In the genomic region with DNA sequence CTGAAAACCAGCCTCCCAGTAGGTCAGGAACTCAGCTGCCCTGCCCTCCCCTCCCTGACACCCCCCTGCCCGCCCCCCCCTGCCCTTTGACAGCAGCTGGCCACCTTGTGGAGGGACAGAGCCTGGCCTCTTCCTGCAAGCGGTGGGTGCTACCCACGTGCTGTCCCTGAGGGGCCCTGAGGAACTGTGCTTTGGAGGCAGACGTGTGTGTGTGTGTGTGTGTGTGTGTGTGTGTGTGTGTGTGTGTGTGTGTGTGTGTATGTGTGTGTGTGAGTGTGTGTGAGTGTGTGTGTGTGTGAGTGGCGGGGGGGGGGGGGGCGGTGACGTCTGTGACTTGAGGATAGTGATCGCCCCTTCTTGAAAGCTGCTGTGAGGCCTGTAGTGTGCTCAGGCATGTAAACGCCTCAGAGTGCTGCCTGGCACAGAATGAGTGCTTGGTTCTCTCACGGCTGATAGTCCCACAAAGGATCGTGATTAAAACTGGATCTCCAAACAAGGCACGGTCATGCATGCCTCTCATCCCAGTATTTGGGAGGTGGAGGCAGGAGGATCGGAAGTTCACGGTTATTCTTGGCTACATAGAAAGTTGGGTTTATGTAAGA, we compare ENCODE assay signal across 19 mouse cellular contexts. TPM values are rescaled to one million over a fixed set of nuclear protein-coding genes. Genes with fewer than 3 reads are reported as not detected.
A peak's percentile ranks its signal among the peaks of the same experiment; 100 is the strongest.
DNase-seq lines count a peak whose midpoint lies in the region; ATAC-seq lines count a peak whose summit lies in the region.
"Had no signal": no experiment of that assay in that cellular context is flagged by ENCODE, and none has a peak within 500 bp of the region (broad histone marks: within the 10 kb centered on the region; RNA-seq: fewer than 3 reads in every experiment).

No protein-coding gene starts in this region.

- H3K9me3 ChIP-seq in forebrain, embryonic 12.5 days: no peaks in the 10 kb centered on the region
- no peaks in the 10 kb centered on the region for H3K9me3 ChIP-seq in forebrain, embryonic 11.5 days (ENCODE audit: control insufficient read depth, low read length)
- H3K9me3 ChIP-seq in forebrain, embryonic 16.5 days (ENCODE audit: control insufficient read depth, low read length): no peaks in the 10 kb centered on the region
- H3K9me3 ChIP-seq in hindbrain, embryonic 16.5 days (ENCODE audit: control insufficient read depth, low read length): no peaks in the 10 kb centered on the region
- H3K9me3 ChIP-seq in neural tube, embryonic 13.5 days: no peaks in the 10 kb centered on the region
- H3K9me3 ChIP-seq: limb, embryonic 12.5 days; liver, embryonic 13.5 days; lung, embryonic 15.5 days; stomach, embryonic 15.5 days had no signal

- H3K9ac ChIP-seq in forebrain, embryonic 12.5 days: no peak overlapping the region
- no peak overlapping the region for H3K9ac ChIP-seq in forebrain, embryonic 11.5 days (ENCODE audit: low read length)
- no peak overlapping the region for H3K9ac ChIP-seq in forebrain, embryonic 16.5 days (replicated peaks; ENCODE audit: low read depth, low read length)
- H3K9ac ChIP-seq in hindbrain, embryonic 16.5 days (ENCODE audit: low read depth, low read length): no peak overlapping the region; the same call in 1 of the 2 replicates
- peak overlapping the region; percentile 43; the same call in 1 of the 2 replicates for H3K9ac ChIP-seq in neural tube, embryonic 13.5 days
- H3K9ac ChIP-seq: heart, embryonic 12.5 days; limb, embryonic 12.5 days; liver, embryonic 13.5 days; lung, embryonic 15.5 days; stomach, embryonic 15.5 days had no signal

- peak overlapping the region; percentile 71; the same call in 1 of the 2 replicates for H3K27ac ChIP-seq in forebrain, embryonic 12.5 days
- no peak overlapping the region for H3K27ac ChIP-seq in forebrain, embryonic 11.5 days (ENCODE audit: low read depth, low read length)
- peak overlapping the region; percentile 69 for H3K27ac ChIP-seq in forebrain, embryonic 16.5 days (ENCODE audit: low read length)
- H3K27ac ChIP-seq in hindbrain, embryonic 16.5 days (ENCODE audit: low read depth, low read length): peak overlapping the region; percentile 89
- H3K27ac ChIP-seq in neural tube, embryonic 13.5 days (replicated peaks): peak overlapping the region; percentile 88
- H3K27ac ChIP-seq: limb, embryonic 12.5 days; liver, embryonic 13.5 days; lung, embryonic 15.5 days; macrophage; stomach, embryonic 15.5 days had no signal

- H3K36me3 ChIP-seq in forebrain, embryonic 12.5 days (replicated peaks): no peaks in the 10 kb centered on the region
- no peaks in the 10 kb centered on the region for H3K36me3 ChIP-seq in forebrain, embryonic 11.5 days (ENCODE audit: control insufficient read depth, insufficient read depth, low read length)
- H3K36me3 ChIP-seq in forebrain, embryonic 16.5 days (ENCODE audit: control insufficient read depth, insufficient read depth): no peaks in the 10 kb centered on the region
- H3K36me3 ChIP-seq in hindbrain, embryonic 16.5 days (ENCODE audit: control insufficient read depth, insufficient read depth, low read length): no peaks in the 10 kb centered on the region
- no peaks in the 10 kb centered on the region for H3K36me3 ChIP-seq in neural tube, embryonic 13.5 days
- H3K36me3 ChIP-seq: heart, embryonic 12.5 days; limb, embryonic 12.5 days; liver, embryonic 13.5 days; lung, embryonic 15.5 days; stomach, embryonic 15.5 days had no signal

- no peak overlapping the region for H3K4me3 ChIP-seq in forebrain, embryonic 12.5 days (replicated peaks)
- no peak overlapping the region for H3K4me3 ChIP-seq in forebrain, embryonic 11.5 days (ENCODE audit: low read depth, low read length)
- no peak overlapping the region for H3K4me3 ChIP-seq in forebrain, embryonic 16.5 days (replicated peaks; ENCODE audit: low read length)
- H3K4me3 ChIP-seq in hindbrain, embryonic 16.5 days (ENCODE audit: low read length): no peak overlapping the region
- no peak overlapping the region for H3K4me3 ChIP-seq in neural tube, embryonic 13.5 days
- H3K4me3 ChIP-seq: heart, embryonic 12.5 days; limb, embryonic 12.5 days; liver, embryonic 13.5 days; lung, embryonic 15.5 days; stomach, embryonic 15.5 days had no signal

- H3K4me2 ChIP-seq in forebrain, embryonic 12.5 days: no peak overlapping the region
- no peak overlapping the region for H3K4me2 ChIP-seq in forebrain, embryonic 11.5 days (ENCODE audit: low read depth, low read length, severe bottlenecking)
- H3K4me2 ChIP-seq in forebrain, embryonic 16.5 days (ENCODE audit: low read length): no peak overlapping the region
- peak overlapping the region; percentile 25; the same call in 1 of the 2 replicates for H3K4me2 ChIP-seq in hindbrain, embryonic 16.5 days (ENCODE audit: low read length)
- no peak overlapping the region for H3K4me2 ChIP-seq in neural tube, embryonic 13.5 days
- H3K4me2 ChIP-seq: heart, embryonic 12.5 days; limb, embryonic 12.5 days; liver, embryonic 13.5 days; lung, embryonic 15.5 days; stomach, embryonic 15.5 days had no signal

- no peak for ATAC-seq in forebrain, embryonic 12.5 days (ENCODE audit: low FRiP score)
- no peak for ATAC-seq in forebrain, embryonic 11.5 days (replicated peaks; ENCODE audit: low FRiP score)
- no peak for ATAC-seq in forebrain, embryonic 16.5 days
- ATAC-seq in hindbrain, embryonic 16.5 days: peak; percentile 59
- peak; percentile 71 for ATAC-seq in neural tube, embryonic 13.5 days (ENCODE audit: low read depth)

- no peaks in the 10 kb centered on the region; the same call in 1 of the 2 replicates for H3K4me1 ChIP-seq in forebrain, embryonic 12.5 days
- H3K4me1 ChIP-seq in forebrain, embryonic 11.5 days (replicated peaks; ENCODE audit: control insufficient read depth, insufficient read depth, low read length): no peaks in the 10 kb centered on the region
- H3K4me1 ChIP-seq in forebrain, embryonic 16.5 days (replicated peaks; ENCODE audit: control insufficient read depth, insufficient read depth, low read length): peaks cover 9% of the 10 kb centered on the region
- H3K4me1 ChIP-seq in hindbrain, embryonic 16.5 days (ENCODE audit: control insufficient read depth, insufficient read depth, low read depth, low read length): peaks cover 5% of the 10 kb centered on the region
- H3K4me1 ChIP-seq in neural tube, embryonic 13.5 days (replicated peaks): peaks cover 15% of the 10 kb centered on the region
- H3K4me1 ChIP-seq: heart, embryonic 12.5 days; limb, embryonic 12.5 days; liver, embryonic 13.5 days; lung, embryonic 15.5 days; stomach, embryonic 15.5 days had no signal

- 82% methylated on average over 9 of the region's 14 CpGs for WGBS in forebrain, embryonic 12.5 days
- WGBS in forebrain, embryonic 11.5 days: 77% methylated on average over 11 of the region's 14 CpGs
- 72% methylated on average over 9 of the region's 14 CpGs for WGBS in forebrain, embryonic 16.5 days
- WGBS in hindbrain, embryonic 16.5 days: 58% methylated on average over 10 of the region's 14 CpGs
- 62% methylated on average over 11 of the region's 14 CpGs for WGBS in neural tube, embryonic 13.5 days

- peaks cover 3% of the 10 kb centered on the region; the same call in 1 of the 2 replicates for H3K27me3 ChIP-seq in forebrain, embryonic 12.5 days
- H3K27me3 ChIP-seq in forebrain, embryonic 11.5 days (ENCODE audit: control insufficient read depth, insufficient read depth, low read length): no peaks in the 10 kb centered on the region
- H3K27me3 ChIP-seq in forebrain, embryonic 16.5 days (replicated peaks; ENCODE audit: control insufficient read depth, insufficient read depth, low read length): no peaks in the 10 kb centered on the region
- H3K27me3 ChIP-seq in hindbrain, embryonic 16.5 days (replicated peaks; ENCODE audit: control insufficient read depth, insufficient read depth, low read length): 0 out of 2 replicates have a peak, but pooled peaks cover 2% of the 10 kb centered on the region
- H3K27me3 ChIP-seq in neural tube, embryonic 13.5 days: no peaks in the 10 kb centered on the region
- H3K27me3 ChIP-seq: heart, embryonic 12.5 days; liver, embryonic 13.5 days; lung, embryonic 15.5 days; stomach, embryonic 15.5 days had no signal

- DNase-seq in forebrain, embryonic 11.5 days (ENCODE audit: low spot score): no peak
- DNase-seq in adrenal gland, postnatal 14 days: no peak
- DNase-seq in retina, postnatal 1 day: no peak
- DNase-seq in natural killer cell, adult 2 months (ENCODE audit: low spot score in 2 of 2): no peak
- DNase-seq: cerebellum, adult 11-12 months; cerebellum, postnatal 36 days; liver, embryonic 13.5 days; right cerebral cortex, adult 18-20 months; thymus, postnatal 14 days had no signal

RNA-seq across cellular contexts. Expression of gene Ddost, which starts 10.5 kb away (rescaled TPM):
- polyA plus RNA-seq in forebrain, embryonic 12.5 days (2016; fragmentation: Nextera tagmentation; extraction: Ambion mirVana): 193 and 209 TPM in 2 replicates
- 200 and 227 TPM in 2 replicates for polyA plus RNA-seq in forebrain, embryonic 11.5 days (2014; fragmentation: Nextera tagmentation; extraction: Ambion mirVana)
- 184 and 190 TPM in 2 replicates for polyA plus RNA-seq in forebrain, embryonic 16.5 days (2015; fragmentation: Nextera tagmentation; extraction: Ambion mirVana)
- 232 and 238 TPM in 2 replicates for polyA plus RNA-seq in hindbrain, embryonic 16.5 days (2015; fragmentation: Nextera tagmentation; extraction: Ambion mirVana)
- 214 and 216 TPM in 2 replicates for polyA plus RNA-seq in neural tube, embryonic 13.5 days (2015; fragmentation: Nextera tagmentation; extraction: Ambion mirVana)
- 113 and 115 TPM in 2 replicates for total RNA-seq in adrenal gland, postnatal 14 days (2021)

RNA-seq across cellular contexts. Expression of gene Pink1, which starts 32.1 kb away (rescaled TPM):
- polyA plus RNA-seq in forebrain, embryonic 12.5 days (2016; fragmentation: Nextera tagmentation; extraction: Ambion mirVana): 53.9 and 57.0 TPM in 2 replicates
- polyA plus RNA-seq in forebrain, embryonic 11.5 days (2014; fragmentation: Nextera tagmentation; extraction: Ambion mirVana): 19.4 and 21.5 TPM in 2 replicates
- polyA plus RNA-seq in forebrain, embryonic 16.5 days (2015; fragmentation: Nextera tagmentation; extraction: Ambion mirVana): 91.0 and 92.8 TPM in 2 replicates
- 100 and 108 TPM in 2 replicates for polyA plus RNA-seq in hindbrain, embryonic 16.5 days (2015; fragmentation: Nextera tagmentation; extraction: Ambion mirVana)
- 84.9 and 94.0 TPM in 2 replicates for polyA plus RNA-seq in neural tube, embryonic 13.5 days (2015; fragmentation: Nextera tagmentation; extraction: Ambion mirVana)
- total RNA-seq in adrenal gland, postnatal 14 days (2021): 149 and 151 TPM in 2 replicates

RNA-seq across cellular contexts. Expression of gene Kif17, which starts 43.8 kb away (rescaled TPM):
- 0.40 and 0.45 TPM in 2 replicates for polyA plus RNA-seq in forebrain, embryonic 12.5 days (2016; fragmentation: Nextera tagmentation; extraction: Ambion mirVana)
- polyA plus RNA-seq in forebrain, embryonic 11.5 days (2014; fragmentation: Nextera tagmentation; extraction: Ambion mirVana): 0.24 TPM in 1 of 2 replicates, not detected in the other
- polyA plus RNA-seq in forebrain, embryonic 16.5 days (2015; fragmentation: Nextera tagmentation; extraction: Ambion mirVana): 0.98 and 2.2 TPM in 2 replicates
- 4.2 and 4.5 TPM in 2 replicates for polyA plus RNA-seq in hindbrain, embryonic 16.5 days (2015; fragmentation: Nextera tagmentation; extraction: Ambion mirVana)
- polyA plus RNA-seq in neural tube, embryonic 13.5 days (2015; fragmentation: Nextera tagmentation; extraction: Ambion mirVana): 2.1 and 2.2 TPM in 2 replicates
- total RNA-seq in adrenal gland, postnatal 14 days (2021): 3.6 and 3.8 TPM in 2 replicates
- polyA plus RNA-seq: macrophage had no signal

RNA-seq across cellular contexts. Expression of gene Sh2d5, which starts 43.8 kb away (rescaled TPM):
- polyA plus RNA-seq in forebrain, embryonic 12.5 days (2016; fragmentation: Nextera tagmentation; extraction: Ambion mirVana): 1.3 and 1.6 TPM in 2 replicates
- 0.37 and 0.63 TPM in 2 replicates for polyA plus RNA-seq in forebrain, embryonic 11.5 days (2014; fragmentation: Nextera tagmentation; extraction: Ambion mirVana)
- 6.1 and 9.8 TPM in 2 replicates for polyA plus RNA-seq in forebrain, embryonic 16.5 days (2015; fragmentation: Nextera tagmentation; extraction: Ambion mirVana)
- 18.5 and 21.6 TPM in 2 replicates for polyA plus RNA-seq in hindbrain, embryonic 16.5 days (2015; fragmentation: Nextera tagmentation; extraction: Ambion mirVana)
- polyA plus RNA-seq in neural tube, embryonic 13.5 days (2015; fragmentation: Nextera tagmentation; extraction: Ambion mirVana): 9.4 TPM in 2 replicates
- total RNA-seq in adrenal gland, postnatal 14 days (2021): 1.8 and 2.0 TPM in 2 replicates
- total RNA-seq: monocyte, adult 5-6 weeks had no signal

Comparison
In these comparisons a context has a peak if more than half of its experiments do, and no peak if none do; other contexts are left out.
1. ATAC-seq: peak in hindbrain, embryonic 16.5 days (single experiment) and neural tube, embryonic 13.5 days (single experiment); none in forebrain, embryonic 12.5 days (single experiment), forebrain, embryonic 11.5 days (single experiment) and forebrain, embryonic 16.5 days (single experiment).